Mouse (Mus musculus) heart, postnatal 14 days (tissue): ENCODE results near the gene 1600014C10Rik. TPM values are rescaled to one million over a fixed set of nuclear protein-coding genes. Genes with fewer than 3 reads are reported as not detected.

Experiments
- total RNA-seq, 2 experiments: library from RNA; stranded (reverse); gene quantifications; 2 replicates each; pipeline ENCODE4 v1.2.3; 2021

1600014C10Rik gene
- total RNA-seq, 2 experiments from 2014 or later = 26.0 to 27.3 TPM

Other genes starting within 250 kb of the 1600014C10Rik start
- gene Uri1, start 159.7 kb upstream of the 1600014C10Rik start, total RNA-seq = 10 to 100 TPM; 18.9 to 31.4 TPM
- gene Ccne1, start 75.7 kb upstream of the 1600014C10Rik start, total RNA-seq = 1 to 10 TPM; 1.2 to 1.9 TPM
- gene Plekhf1, start 44.8 kb downstream of the 1600014C10Rik start, total RNA-seq = 10 to 100 TPM; 13.9 to 16.0 TPM
- 10 to 100 TPM; 12.5 to 12.9 TPM for gene Pop4, start 88.2 kb downstream of the 1600014C10Rik start, total RNA-seq